Mouse (Mus musculus) liver, embryonic 14.5 days (tissue): Measurements from ENCODE around the gene Fcer1g. TPM values are rescaled to one million over a fixed set of nuclear protein-coding genes. Genes with fewer than 3 reads are reported as not detected.
"Not testable (repeated sequence)": the region's sequence is repeated elsewhere in the genome, so short reads cannot be mapped to it uniquely, and the experiment has no call there.

Experiments
- ATAC-seq: fragments of 200-750 bp; cut with Nextera tagmentation; 2 replicates; pipeline ENCODE4 v1.8.0; 2017; ENCODE audit warnings: moderate number of reproducible peaks, mild to moderate bottlenecking, moderate library complexity; ENCODE audit not compliant: insufficient read depth
- DNase-seq, 3 experiments: peaks; one replicate each; pipeline ENCODE4 v3.0.0-alpha.2; 2012 to 2013; ENCODE audit warnings: low read depth in 3 of 3, low spot score in 3 of 3
- H3K27ac ChIP-seq: fragments of 300-500 bp; sonication (generic); 2 replicates; pipeline ENCODE4 v1.5.1; 2014; ENCODE audit warnings: moderate library complexity, mild to moderate bottlenecking, control low read depth, inconsistent platforms
- H3K27me3 ChIP-seq: fragments of 300-500 bp; sonication (generic); 2 replicates; pipeline ENCODE4 v1.6.1; 2014; ENCODE audit warnings: mild to moderate bottlenecking, low read length, moderate library complexity; ENCODE audit not compliant: control insufficient read depth, insufficient read depth
- H3K36me3 ChIP-seq: fragments of 300-500 bp; sonication (generic); replicated peaks from 2 replicates; pipeline ENCODE4 v1.6.1; 2014; ENCODE audit warnings: low read depth; ENCODE audit not compliant: control insufficient read depth, insufficient read depth
- H3K4me1 ChIP-seq, 2 experiments: fragments of 200-500 bp in 1 of 2; fragments of 300-500 bp in 1 of 2; sonication (generic) in 1 of 2; replicated peaks; 2 replicates each; pipeline ENCODE4 v1.6.1; 2012 to 2014; ENCODE audit warnings: antibody characterized with exemption in 1 of 2, inconsistent platforms in 1 of 2, low read length in 1 of 2; ENCODE audit not compliant: control insufficient read depth in 2 of 2, insufficient read depth in 2 of 2
- H3K4me2 ChIP-seq: fragments of 300-500 bp; sonication (generic); 2 replicates; pipeline ENCODE4 v1.6.1; 2014; ENCODE audit warnings: low read depth, mild to moderate bottlenecking, control low read depth, moderate library complexity
- H3K4me3 ChIP-seq, 2 experiments: fragments of 200-500 bp in 1 of 2; fragments of 300-500 bp in 1 of 2; sonication (generic) in 1 of 2; 2 replicates each; pipeline ENCODE4 v1.5.1; 2012 to 2014; ENCODE audit warnings: low read depth in 2 of 2, low read length in 2 of 2, mild to moderate bottlenecking in 2 of 2, control low read depth in 1 of 2, inconsistent platforms in 1 of 2, moderate library complexity in 1 of 2; ENCODE audit not compliant: insufficient read depth in 1 of 2
- H3K9ac ChIP-seq: fragments of 300-500 bp; sonication (generic); replicated peaks from 2 replicates; pipeline ENCODE4 v1.6.1; 2014; ENCODE audit warnings: mild to moderate bottlenecking, control low read depth, moderate library complexity
- H3K9me3 ChIP-seq: fragments of 300-500 bp; sonication (generic); 2 replicates; pipeline ENCODE4 v1.6.1; 2016; ENCODE audit warnings: low read length, mixed read lengths; ENCODE audit not compliant: control insufficient read depth
- CTCF ChIP-seq: IDR thresholded peaks from 2 replicates; pipeline ENCODE4 v1.5.1; 2016; ENCODE audit warnings: antibody characterized with exemption, low read depth, control low read depth
- EP300 ChIP-seq: IDR thresholded peaks from 2 replicates; pipeline ENCODE4 v1.6.1; 2016; ENCODE audit warnings: antibody characterized with exemption, low read depth
- WGBS: fragments of 180-500 bp; shearing (Covaris S2); extraction: QIAGEN DNeasy Blood & Tissue Kit; methylation state at CpG from one replicate; pipeline ENCODE4 v1.1.7; 2014; ENCODE audit not compliant: insufficient replicate concordance; 5-methylcytosine and 5-hydroxymethylcytosine counted together
- polyA plus RNA-seq, 2 experiments: library from polyadenylated mRNA; depleted of rRNA in 1 of 2; stranded (reverse) in 1 of 2; unstranded in 1 of 2; fragments of >200 nt; fragmentation: Nextera tagmentation in 1 of 2; extraction: Ambion mirVana in 1 of 2; gene quantifications; 2 replicates each; pipeline versions ENCODE4 v1.2.1 to v1.2.3; 2012 to 2014

The Fcer1g gene
- polyA plus RNA-seq, 2 experiments, result 50.1 to 104 TPM

- Histone ChIP-seq H3K27ac (peak overlapping the region; percentile 83; the same call in 1 of the 2 replicates), H3K4me1 (peaks cover 13 to 18% of the 10 kb centered on the region in 2 experiments), H3K36me3 (peaks cover 7% of the 10 kb centered on the region; the same call in 1 of the 2 replicates), H3K4me3 (peak overlapping the region; percentile 82 to 84; a peak in 3 of 4 replicates), H3K9me3 (no peaks in the 10 kb centered on the region), H3K27me3 (peaks cover 23% of the 10 kb centered on the region), H3K4me2 (peak overlapping the region; percentile 97), H3K9ac (peak overlapping the region; percentile 79; the same call in 1 of the 2 replicates)
- 12% methylated on average over 4 of the region's 4 CpGs for WGBS
- no peak for DNase-seq
- TF ChIP-seq EP300, result no peak
- TF ChIP-seq CTCF, result no peak
- no peak for ATAC-seq
Observed at GRCm38 (mm10) chr1:171247916-171248315, 13.8 kb upstream of the Fcer1g start.

- Histone ChIP-seq H3K27me3 (peaks cover 19% of the 10 kb centered on the region), H3K27ac (peak overlapping the region; percentile 83), H3K9ac (peak overlapping the region; percentile 79), H3K4me2 (peak overlapping the region; percentile 97), H3K36me3 (peaks cover 11% of the 10 kb centered on the region; the same call in 1 of the 2 replicates), H3K9me3 (no peaks in the 10 kb centered on the region), H3K4me3 (peak overlapping the region; percentile 82 to 84), H3K4me1 (peaks cover 13 to 18% of the 10 kb centered on the region in 2 experiments)
- 7% methylated on average over 13 of the region's 13 CpGs for WGBS
- ATAC-seq (peak; percentile 27), DNase-seq (no peak)
- TF ChIP-seq CTCF (no peak), EP300 (no peak)
Observed at GRCm38 (mm10) chr1:171247453-171247841, 13.3 kb upstream of the Fcer1g start.

- H3K36me3 ChIP-seq, result peaks cover 11% of the 10 kb centered on the region; the same call in 1 of the 2 replicates
- peaks cover 16% of the 10 kb centered on the region for H3K27me3 ChIP-seq
- DNase-seq, result peak; percentile 91 to 98 (median 98)
- peaks cover 13 to 18% of the 10 kb centered on the region in 2 experiments for H3K4me1 ChIP-seq
- no peaks in the 10 kb centered on the region for H3K9me3 ChIP-seq
- peak overlapping the region; percentile 82 to 96 for H3K4me3 ChIP-seq
- peak overlapping the region; percentile 83 for H3K27ac ChIP-seq
- peak; percentile 95 for ATAC-seq
- TF ChIP-seq CTCF (peak; percentile 98), EP300 (peak; percentile 43; the same call in 1 of the 2 replicates)
- under 1% methylated on average over 41 of the region's 41 CpGs for WGBS
- peak overlapping the region; percentile 79 for H3K9ac ChIP-seq
- peak overlapping the region; percentile 97 for H3K4me2 ChIP-seq
Observed at GRCm38 (mm10) chr1:171246709-171247452, 12.7 kb upstream of the Fcer1g start.

- Histone ChIP-seq H3K27me3 (peaks cover 1% of the 10 kb centered on the region; the same call in 1 of the 2 replicates), H3K9ac (no peak overlapping the region), H3K9me3 (no peaks in the 10 kb centered on the region), H3K4me1 (peaks cover 13 to 18% of the 10 kb centered on the region in 2 experiments), H3K4me3 (no peak overlapping the region), H3K36me3 (peaks cover 14% of the 10 kb centered on the region; the same call in 1 of the 2 replicates), H3K4me2 (no peak overlapping the region; the same call in 1 of the 2 replicates), H3K27ac (no peak overlapping the region)
- no peak for ATAC-seq
- TF ChIP-seq CTCF (no peak), EP300 (no peak)
- 83% methylated on average over 8 of the region's 8 CpGs for WGBS
- DNase-seq, result no peak
Observed at GRCm38 (mm10) chr1:171245353-171245752, 11.2 kb upstream of the Fcer1g start.

- H3K27ac ChIP-seq, H3K4me2 ChIP-seq, ATAC-seq, H3K27me3 ChIP-seq, H3K9me3 ChIP-seq, DNase-seq, H3K4me1 ChIP-seq, H3K4me3 ChIP-seq, H3K9ac ChIP-seq: not testable (repeated sequence)
- peaks cover 38% of the 10 kb centered on the region for H3K36me3 ChIP-seq
- WGBS, result 88% methylated on average over 12 of the region's 12 CpGs
Observed at GRCm38 (mm10) chr1:171241952-171242351, 7.8 kb upstream of the Fcer1g start.
